Mouse (Mus musculus) ovary, postnatal 36 days (tissue): ENCODE measurements around the gene Zfp385b.
"Not testable (repeated sequence)": the region's sequence is repeated elsewhere in the genome, so short reads cannot be mapped to it uniquely, and the experiment has no call there.

ENCODE experiments used
- DNase-seq: peaks from one replicate; pipeline ENCODE4 v3.0.0; 2022; ENCODE audit warnings: low spot score, mixed read lengths

Gene Zfp385b

DNA sequence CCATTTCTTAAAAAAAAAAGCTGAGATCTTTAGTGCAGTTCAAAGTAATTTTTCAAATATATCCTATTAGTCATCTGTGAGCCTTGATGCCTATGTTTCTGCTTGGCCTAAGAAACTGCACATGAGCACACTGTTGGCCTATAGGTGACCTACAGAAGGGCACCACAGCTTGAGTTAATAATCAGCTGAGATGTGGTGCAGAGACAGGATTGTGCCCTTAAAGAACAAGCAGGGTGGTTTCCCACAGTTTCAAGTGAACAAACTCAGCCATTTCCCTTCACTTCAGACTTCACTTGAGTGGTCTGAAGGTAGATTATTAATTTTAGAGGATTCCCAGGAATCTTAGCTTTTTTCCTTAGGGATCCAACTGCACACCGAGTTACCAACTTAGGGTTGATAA is 362.3 kb downstream of the Zfp385b start:
- no peak for DNase-seq

DNA sequence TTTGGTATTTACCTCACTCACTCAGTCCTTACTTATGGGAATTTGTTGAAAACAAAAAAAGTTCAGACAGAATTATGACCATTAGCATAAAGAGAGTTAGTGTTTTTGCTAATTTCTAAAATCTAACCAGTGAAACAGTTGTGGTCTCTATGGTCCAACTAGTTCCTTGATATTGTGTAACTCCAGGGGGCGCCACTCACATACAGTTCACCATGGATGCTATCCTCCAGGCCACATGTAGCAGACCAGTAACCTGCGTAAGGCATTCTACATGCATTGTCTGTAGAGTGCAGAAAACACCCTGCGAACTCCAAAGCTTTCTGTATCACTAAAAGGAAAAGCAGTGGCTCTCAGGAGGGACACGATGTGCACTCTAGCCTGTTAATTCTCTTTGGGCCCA is 362.8 kb downstream of the Zfp385b start:
- DNase-seq = peak; percentile 55

DNA sequence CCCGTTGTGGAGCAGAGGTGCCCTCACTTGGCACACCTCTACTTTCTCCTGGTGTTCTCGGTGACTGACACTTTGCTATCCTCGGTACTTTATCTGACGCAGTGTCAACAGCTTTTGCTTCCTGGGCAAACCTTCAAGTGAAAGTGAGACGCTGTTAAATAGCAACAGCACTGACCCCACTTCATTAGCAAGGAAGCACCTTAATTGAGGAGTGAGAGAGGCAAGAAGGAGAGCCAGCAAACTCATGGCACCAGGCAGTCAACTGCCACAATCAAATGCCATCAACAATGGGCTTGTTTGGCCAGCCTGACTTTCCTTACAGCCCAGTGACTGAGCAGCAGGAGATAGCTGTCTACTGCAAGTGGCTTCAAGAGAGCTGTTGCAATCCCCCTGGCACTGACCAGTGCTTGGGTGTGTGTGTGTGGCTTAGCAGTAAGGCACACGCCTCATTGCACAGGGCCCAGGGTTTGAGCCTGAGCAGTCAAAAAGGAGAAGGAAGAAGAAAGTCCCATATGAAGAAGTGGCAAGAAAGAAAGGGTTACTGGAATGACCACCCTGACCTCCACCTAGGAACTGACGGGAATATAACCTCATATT is 365.0 kb downstream of the Zfp385b start:
- DNase-seq = no peak

DNA sequence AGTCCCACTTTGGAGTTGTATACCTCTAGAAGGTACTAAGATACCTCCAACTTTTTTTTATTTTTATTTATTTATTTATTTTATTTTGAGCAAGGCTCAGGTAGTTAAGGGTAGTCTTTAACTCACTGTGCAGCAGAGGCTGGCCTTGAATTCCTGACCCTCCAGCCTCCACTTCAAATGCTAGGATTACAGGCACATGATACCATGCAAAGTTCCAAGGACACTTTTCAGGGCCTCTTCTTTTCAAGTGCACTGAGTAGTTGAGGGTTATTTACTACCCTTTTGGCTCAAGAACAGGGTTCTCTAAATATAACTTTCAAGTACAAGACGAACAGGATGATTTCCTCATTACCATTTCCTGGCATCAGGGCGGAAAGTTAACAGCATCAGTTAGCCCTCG is 365.7 kb downstream of the Zfp385b start:
- no peak for DNase-seq

DNA sequence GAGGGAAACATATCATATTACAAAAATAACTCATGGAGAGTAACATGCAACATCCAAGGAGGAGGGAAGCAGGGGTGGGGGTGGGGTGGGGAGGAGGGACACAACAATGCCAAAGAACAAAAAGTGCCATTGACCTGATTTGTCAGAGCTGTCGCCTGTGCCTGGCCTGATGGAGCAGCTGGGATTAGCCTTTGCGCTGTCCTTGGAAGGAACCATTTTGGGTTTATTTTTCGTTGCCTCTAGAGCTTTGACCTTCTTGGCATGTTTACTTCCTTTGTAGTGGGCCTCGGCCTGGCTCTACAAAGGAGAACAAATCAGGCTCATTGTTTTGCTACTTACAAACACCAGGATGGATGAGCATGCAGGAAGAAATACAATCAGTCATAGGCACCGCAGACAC is 369.4 kb downstream of the Zfp385b start:
- not testable (repeated sequence) for DNase-seq

DNA sequence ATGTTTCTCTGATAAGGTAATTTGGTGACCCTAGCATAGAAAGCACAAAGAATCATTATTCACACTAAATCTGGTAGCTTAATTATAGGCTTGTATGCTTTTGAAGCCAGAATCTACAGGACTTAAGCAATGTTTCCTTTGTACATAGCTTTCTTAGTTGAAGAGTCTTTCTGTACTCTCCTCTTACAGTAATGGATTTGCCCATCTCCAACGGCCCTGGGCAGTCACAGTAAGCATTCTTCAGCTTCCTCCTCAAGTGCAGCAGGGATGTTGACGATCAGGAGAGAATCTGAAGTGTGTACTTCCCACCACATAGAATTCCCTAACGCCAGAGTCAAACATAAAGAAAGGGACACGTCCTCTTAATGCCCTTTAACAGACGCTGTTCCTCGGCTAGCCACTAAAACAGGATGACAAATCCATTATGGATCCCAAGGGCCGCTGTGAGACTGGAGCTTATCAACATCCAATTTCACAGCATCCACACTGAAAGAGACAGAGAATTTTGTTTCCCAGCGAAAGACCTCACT is 370.4 kb downstream of the Zfp385b start:
- no peak for DNase-seq

DNA sequence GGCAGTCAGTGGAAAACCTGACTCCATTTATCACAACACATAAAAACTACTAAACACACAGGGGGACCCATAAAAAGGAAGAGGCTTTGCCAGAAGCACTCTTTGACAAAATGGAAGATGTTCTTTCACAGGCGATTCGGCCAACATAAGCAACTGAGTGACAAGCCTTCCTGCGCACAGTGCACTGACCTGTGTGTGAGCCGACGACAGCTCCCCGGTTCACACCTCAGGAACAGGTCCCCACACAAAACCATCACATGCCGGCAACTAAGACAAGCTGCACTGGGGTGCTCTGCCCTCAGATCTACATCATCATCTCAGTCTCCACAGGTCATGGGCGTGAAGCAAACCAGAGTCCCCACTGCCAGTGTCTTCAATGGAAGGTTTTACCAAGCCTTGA is 375.2 kb downstream of the Zfp385b start:
- DNase-seq = no peak

DNA sequence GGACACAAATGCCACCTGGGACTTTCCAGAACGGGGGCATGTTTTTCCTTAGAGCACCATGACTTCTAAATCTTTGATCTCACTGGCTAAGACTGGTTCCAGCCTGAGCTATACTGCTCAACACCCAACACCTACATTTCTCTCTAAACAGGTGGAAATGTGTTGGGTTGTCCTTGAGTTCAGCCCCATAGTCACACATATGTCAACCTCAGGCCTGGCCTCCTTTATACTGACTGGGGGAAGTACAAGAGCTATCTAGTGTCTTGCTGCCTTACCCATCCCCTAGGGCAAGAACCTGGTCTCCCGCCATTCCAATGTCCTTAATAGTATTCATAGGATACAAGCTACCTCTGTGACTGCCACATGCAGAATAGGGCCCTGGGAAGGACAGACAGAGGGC is 378.8 kb downstream of the Zfp385b start:
- DNase-seq = no peak

DNA sequence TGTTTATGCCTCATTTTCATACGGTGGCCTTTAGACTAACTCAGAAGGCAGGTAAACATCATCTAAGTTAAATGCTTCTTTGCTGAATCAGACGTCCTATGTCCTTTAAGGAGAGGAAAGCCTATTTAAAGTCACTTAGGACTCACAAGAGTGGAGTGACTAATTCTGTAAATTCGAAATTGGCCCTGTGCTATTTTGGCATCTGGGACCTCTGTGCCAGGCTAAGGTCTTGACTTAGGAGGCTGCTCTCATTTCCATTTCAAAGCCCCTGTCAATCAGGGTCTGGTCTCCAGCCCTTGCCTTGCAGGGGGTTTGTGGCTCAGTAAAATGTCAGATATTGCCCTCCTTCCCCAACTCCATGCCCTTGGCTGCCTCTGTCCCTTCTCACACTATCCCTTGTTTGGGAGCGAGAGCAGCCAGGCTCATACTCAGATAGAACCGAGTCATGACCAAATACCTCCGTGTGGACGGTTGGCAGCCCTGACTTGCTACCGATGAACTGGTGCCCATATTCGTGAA is 383.1 kb downstream of the Zfp385b start:
- DNase-seq = no peak

DNA sequence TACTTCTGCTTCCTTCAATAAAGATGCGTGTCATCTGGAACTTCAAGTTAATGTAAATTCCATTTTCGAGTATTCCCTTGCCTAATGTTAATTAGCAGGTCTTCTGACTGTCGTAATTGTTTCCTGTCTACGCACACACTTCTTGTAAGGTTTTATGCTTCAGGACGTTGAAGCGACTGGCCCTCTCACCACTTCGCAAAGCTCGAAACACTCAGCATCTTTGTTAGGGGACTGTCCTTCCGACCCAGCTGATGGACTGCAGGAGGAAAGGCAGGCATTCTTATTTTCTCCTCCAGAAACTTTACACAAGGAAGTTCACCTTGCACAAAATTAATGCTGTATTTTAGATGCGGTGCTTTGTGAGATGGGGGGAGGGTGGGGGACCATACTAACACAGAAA is 400.0 kb downstream of the Zfp385b start:
- DNase-seq = no peak

DNA sequence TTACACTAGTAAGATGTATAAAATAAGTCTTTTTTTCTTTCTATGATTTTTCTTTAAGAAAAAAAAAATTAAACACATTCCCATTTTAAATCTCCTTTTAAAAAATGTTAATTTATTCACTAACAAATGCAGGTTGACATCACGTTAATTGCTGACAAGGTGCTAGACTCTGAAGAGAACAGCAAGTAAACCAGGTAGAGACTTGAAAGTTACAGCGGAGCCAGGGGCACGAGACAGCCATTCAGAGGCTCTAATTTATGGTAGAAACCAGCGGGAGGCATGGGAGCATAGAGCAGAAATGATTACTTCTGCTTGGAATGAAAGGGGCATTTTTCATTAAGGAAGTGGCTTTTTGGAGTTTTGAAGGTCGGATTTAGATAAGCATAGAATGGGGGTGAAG is 401.4 kb downstream of the Zfp385b start:
- DNase-seq = no peak

DNA sequence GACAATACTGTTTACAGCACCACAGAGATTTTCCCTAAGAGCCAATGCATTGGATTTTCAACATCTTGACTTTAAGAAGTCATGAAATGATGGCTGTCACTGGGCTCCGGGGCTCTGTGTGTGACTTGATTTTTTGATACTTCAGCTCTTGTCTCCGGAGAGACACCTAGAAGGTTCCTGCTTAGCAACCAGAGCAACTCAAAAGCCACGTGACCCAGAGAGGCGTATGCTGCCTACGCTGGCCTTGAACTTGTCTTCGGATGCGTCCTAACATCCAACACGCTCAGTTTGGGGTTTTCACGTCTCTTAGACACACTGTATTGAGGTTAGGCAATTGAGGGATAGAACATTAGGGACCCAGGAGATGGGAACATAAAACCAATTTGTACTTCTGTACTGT is 407.3 kb downstream of the Zfp385b start:
- DNase-seq = no peak

DNA sequence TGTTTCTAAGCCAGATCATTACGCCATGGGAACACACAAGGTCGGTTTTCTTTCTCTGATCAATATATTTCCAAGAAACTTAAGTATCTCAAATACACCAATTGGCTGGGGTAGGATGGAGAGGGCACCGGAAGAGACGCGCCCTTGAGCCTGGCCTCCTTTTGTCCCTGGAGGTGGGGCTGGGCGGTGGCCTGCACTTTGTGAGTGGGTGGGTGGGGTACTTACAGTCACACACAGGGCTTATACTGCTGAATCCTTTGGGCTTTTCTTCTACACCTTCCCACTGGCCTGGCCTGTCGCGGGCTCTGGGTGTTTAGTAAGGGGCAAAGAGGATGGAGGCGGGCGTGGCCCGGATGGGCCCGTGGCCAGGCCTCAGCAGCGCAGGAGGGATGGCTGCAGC is 407.8 kb downstream of the Zfp385b start:
- no peak for DNase-seq

DNA sequence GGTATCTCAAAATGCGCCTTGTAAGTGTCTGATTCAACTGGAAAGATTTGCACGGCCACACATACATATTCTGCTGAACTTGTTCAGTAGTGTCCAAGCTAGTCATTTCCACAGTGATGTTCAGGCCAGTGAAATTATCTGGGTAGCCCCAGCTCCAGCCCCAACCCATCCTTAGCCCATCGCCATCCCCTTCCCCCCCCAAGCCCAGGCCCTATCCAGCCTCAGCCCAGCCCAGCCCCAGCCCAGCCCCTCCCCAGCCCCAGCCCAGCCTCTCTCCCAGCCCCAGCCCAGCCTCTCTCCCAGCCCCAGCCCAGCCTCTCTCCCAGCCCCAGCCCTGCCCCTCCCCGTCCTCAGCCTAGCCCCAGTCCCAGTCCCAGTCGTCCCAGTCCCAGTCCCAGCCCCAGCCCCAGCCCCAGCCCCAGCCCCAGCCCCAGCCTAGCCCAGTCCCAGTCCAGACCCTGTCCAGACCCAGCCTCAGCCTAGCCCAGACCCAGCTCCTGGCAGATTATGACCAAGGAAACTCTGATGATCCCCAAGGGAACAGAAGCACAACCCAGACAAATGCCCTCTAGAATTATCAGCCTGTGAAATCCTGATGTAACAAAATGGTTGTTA is 409.8 kb downstream of the Zfp385b start:
- no peak for DNase-seq

DNA sequence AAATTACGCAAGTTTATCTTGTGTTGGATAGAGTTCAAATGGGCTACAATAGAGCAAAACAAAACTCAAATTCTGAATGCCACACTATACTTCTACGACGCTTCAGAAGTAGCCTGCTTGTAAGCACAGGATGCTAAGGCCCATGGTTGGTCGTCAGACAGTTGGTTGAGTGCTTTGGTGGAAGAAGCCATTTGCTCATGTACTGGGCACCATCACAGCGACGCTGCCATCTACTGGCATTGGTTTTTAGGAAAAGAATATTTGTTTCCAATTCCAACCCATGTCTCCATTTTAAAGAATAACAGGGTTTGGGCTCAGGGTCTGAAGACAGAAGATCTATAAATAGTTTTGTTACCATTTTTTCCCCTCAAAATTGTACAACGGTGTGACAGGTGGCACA is 410.5 kb downstream of the Zfp385b start:
- DNase-seq = no peak

DNA sequence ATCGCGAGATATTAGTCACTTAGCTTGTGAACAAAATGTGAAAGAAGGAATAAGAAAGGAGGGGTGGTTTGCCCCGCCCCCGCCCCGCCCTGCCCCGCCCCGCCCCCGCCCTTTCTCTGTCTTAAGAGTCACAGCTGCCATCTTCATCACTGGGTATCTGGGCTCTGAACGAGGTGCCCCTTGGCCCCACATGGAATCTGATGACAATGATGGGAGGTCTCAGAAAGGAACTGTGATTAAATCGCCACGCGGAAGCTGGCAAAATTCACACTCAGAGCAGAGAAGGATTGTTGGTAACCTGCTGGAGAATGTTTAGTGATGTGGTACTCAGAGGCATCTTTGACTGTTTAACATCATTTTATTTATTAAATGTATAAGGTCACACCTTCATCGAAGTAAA is 417.1 kb downstream of the Zfp385b start:
- no peak for DNase-seq

DNA sequence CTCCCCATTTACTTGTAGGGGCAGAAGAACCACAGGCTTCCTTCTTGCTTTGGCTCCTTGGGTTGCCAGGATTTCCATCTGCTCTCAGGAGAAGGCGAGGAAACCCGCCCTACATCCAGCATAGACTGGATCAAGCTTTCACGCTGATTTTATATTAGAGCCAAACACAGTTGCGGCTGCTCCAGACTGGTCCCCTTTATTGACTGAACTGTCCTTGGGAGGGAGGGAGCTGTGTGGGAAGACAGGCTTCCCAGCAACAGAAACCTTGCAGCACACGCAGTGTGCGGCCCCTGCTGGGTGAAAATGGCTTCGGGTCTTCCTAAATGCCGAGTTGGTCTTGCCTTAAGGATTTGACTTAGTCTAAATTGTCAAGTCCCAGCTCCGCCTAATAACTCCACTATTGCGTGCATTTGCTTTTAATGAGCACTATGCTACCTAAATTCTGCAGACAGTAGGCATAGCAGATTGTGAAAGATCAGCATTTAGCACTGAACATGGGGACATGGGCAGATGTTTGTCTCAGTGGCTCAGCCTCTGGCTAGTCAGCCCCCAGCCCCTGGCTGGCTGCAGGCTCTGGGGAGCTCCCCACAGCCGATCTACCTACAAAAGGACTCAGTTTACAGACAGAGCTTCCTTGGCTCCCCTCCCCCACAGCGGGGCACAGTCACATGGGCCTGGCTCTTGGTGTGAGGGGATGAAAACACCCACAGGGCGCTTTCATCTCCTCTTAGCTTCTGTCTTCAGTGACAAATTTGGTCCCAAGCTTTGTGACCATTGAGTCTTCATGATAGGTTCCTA is 417.8 kb downstream of the Zfp385b start:
- peak; percentile 34 for DNase-seq

DNA sequence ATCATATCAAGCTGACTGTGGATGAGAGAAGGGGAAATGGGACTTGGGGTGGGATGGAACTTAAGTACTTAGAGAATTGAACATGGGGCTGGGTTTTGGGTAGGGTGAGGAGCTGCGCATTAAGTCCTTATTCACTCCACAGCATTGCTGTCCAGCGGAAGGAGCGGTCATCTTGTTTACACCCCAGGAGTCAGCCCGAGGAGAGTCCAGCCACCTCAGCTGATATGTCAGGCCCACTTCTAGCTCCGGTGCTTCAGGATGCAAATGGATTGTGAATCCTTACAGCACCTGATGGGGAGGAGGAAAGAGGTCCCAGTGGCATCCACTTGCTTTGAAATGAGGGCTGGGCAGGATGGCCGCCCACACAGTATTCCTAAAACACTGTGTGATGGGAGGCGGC is 425.6 kb downstream of the Zfp385b start:
- no peak for DNase-seq

DNA sequence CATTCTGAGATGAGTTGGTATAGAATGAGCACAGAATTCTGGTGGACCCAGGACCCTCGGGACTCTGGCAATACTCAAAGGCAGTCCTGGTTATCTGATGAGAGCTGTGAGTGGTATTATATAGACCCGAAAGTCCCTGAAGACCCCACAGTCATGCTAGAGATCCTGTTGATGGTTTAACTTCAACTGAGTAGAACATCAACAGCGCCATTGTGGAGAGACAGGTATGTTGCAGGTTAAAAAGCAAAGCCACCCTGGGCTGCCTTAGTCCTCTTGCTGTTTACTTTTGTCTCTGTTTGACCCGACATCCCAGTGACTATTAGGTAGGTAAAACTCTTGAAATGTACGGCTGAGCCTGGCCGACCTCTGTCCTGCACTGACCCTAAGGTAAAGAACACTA is 431.3 kb downstream of the Zfp385b start:
- DNase-seq = no peak

DNA sequence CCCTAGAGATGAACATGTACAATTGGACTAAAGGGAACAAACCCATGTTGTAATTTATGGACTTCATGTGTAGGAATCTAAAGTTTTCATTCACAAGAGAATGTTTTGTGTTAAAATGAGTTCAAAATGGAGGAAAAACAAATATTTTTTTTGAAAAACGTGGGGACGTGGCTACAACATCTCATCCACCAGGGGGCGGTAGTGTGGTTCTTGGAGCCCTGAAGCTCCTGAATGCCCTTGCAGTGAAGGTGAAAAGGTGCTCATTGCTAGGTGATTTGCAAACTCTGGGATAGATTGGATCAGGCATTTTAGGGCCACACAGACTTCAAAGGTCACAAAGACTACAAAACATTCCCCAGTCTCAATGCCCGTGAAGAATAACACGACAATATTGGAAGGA is 432.9 kb downstream of the Zfp385b start:
- DNase-seq = peak; percentile 43

DNA sequence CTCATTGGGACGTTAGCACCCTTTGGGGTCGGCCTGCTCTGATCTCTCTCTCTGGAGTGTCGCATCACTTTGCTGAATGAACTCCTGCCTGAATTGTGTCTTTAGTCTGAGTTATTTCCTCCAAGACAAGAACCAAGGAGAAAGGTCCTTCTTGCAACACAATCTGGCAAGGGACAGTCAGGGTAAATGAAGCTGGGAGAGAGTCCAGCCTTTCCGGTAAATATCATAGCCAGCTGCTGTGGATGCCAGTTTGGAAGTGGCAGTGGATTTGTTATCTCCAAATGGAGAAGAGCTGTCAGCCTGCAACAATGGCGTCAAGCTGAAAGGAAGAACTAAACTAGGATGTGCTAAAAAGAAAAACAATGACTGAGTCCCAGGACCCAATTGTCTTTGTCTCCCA is 436.7 kb downstream of the Zfp385b start:
- DNase-seq = no peak

DNA sequence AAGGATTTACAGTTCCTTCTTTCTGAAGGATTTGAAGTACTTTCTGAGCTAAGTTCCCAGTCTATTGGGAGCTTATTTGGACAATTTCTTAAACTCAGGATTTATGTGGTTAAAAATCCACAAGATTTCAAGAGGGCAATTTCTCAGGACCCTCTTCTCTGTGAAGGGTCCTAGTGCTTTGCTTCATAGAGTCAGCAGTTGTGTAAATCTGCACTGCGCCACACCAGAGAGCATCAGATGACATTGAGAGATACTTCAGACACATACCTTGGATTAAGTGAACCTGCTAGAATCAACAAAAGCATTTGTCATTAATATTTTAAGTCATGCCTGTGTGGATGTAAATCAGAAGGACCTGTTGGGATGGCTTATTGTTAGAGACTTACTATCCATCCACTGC is 439.5 kb downstream of the Zfp385b start:
- no peak for DNase-seq

DNA sequence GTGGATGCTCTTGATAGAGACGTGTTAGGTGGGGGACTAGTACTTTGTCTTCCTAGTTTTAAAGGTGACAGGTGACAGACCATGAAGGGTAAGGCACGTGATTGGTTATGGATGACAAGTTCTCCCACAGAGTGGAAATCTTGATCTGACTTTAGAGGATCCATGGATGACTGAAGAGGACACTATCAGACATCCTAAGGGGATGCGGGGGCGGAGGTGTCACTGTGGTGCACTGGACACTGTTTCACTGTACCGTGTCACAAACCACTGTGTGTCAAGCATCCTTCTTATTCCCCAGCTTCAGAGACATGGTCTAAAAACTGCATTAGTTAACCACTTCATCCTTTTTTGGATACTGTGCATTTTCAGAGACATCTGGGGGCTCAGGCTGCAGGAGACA is 440.1 kb downstream of the Zfp385b start:
- DNase-seq = no peak
